Mouse (Mus musculus): ENCODE data around the gene Cntnap2. TPM values are rescaled to one million over a fixed set of nuclear protein-coding genes. Genes with fewer than 3 reads are reported as not detected.
"Not testable (repeated sequence)": the region's sequence is repeated elsewhere in the genome, so short reads cannot be mapped to it uniquely, and the experiment has no call there.

The Cntnap2 gene
- polyA plus RNA-seq, 1 experiment from 2014 or later = 7.8 TPM

DNA sequence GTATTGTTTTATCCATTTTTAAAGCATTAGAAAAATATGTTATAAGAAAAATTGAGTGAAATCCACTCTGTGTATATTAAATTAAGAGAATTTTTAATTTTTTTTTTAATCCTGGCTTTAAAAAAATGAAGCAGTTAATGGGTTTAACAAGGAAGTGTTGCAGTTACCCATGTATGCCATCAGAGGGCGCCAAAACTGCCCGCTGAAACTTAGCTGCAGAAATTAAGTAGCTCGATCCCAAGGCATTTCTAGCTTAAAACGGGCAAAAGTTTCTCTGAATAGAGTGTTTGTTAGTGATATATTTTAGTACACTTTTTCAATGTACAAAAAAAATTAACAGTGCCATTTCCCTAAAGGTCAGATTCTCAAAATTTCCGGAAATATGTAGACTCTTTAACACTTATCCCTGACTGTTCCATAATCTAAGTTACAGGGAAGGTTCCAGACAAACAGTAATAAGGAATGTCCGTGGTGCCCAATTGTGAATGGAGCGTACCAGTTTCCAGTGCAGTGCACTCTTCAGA is 2132.2 kb downstream of the Cntnap2 start:
- WGBS = 24% methylated on average over 7 of the region's 7 CpGs
- no peak overlapping the region for H3K4me3 ChIP-seq

DNA sequence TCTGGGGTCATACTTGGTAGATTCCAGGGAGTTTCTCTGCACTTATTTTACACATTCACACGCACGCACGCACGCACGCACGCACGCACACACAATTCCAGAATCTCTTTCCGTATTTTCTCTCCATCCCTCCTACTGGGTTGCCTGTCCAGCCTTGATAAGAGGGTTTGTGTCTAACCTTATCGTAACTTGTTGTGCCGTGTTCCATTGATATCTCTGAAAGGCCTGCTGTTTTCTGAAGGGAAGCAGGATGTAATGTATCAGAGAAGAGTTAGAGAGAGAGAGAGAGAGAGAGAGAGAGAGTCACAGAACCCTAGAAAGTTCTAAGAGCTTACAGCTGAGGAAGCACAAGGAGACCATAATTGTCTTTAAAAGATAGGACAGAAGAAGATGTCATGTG is 2132.8 kb downstream of the Cntnap2 start:
- no peaks in the 10 kb centered on the region for H3K4me1 ChIP-seq
- no peak for DNase-seq (ENCODE audit: low spot score)
- 0 out of 2 replicates have a peak, but pooled peaks cover 3% of the 10 kb centered on the region for H3K27me3 ChIP-seq (replicated peaks; ENCODE audit: low read depth, poor library complexity, severe bottlenecking)
- WGBS = 87% methylated on average over 10 of the region's 10 CpGs
- H3K36me3 ChIP-seq (replicated peaks) = no peaks in the 10 kb centered on the region
- no peak overlapping the region for H3K27ac ChIP-seq (replicated peaks)
- H3K4me3 ChIP-seq = no peak overlapping the region
- no peaks in the 10 kb centered on the region for H3K9me3 ChIP-seq

More for the DNA sequence above, 2132.2 kb downstream of the Cntnap2 start:
- no peaks in the 10 kb centered on the region for H3K9me3 ChIP-seq
- H3K27me3 ChIP-seq (replicated peaks; ENCODE audit: low read depth, poor library complexity, severe bottlenecking) = 0 out of 2 replicates have a peak, but pooled peaks cover 3% of the 10 kb centered on the region
- H3K27ac ChIP-seq (replicated peaks) = no peak overlapping the region
- no peaks in the 10 kb centered on the region for H3K36me3 ChIP-seq (replicated peaks)
- DNase-seq (ENCODE audit: low spot score) = peak; percentile 34
- no peaks in the 10 kb centered on the region for H3K4me1 ChIP-seq

DNA sequence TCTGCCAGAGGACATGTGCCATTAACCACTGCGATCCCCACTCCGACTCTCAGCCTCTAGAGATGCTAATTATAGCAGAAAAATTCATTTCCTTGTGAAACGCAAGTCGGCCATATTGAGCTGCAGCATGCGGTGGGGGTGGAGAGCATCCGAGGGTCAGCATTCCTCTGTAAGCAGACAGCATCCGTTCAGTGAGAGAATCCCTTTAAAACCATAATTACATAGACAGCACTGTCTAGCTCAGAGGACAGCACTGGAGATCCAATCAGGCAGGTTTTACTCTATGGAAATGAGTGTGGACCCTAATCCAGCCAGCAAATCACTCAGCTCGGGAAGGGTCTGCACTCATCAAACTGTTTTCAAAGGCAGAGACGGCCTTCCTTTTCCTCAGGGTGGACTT is 2133.3 kb downstream of the Cntnap2 start:
- Histone ChIP-seq H3K27ac (replicated peaks) (no peak overlapping the region), H3K9me3 (no peaks in the 10 kb centered on the region), H3K36me3 (replicated peaks) (no peaks in the 10 kb centered on the region), H3K4me3 (no peak overlapping the region), H3K27me3 (replicated peaks; ENCODE audit: low read depth, poor library complexity, severe bottlenecking) (0 out of 2 replicates have a peak, but pooled peaks cover 3% of the 10 kb centered on the region), H3K4me1 (no peaks in the 10 kb centered on the region)
- DNase-seq (ENCODE audit: low spot score) = no peak
- WGBS = 81% methylated on average over 9 of the region's 9 CpGs

DNA sequence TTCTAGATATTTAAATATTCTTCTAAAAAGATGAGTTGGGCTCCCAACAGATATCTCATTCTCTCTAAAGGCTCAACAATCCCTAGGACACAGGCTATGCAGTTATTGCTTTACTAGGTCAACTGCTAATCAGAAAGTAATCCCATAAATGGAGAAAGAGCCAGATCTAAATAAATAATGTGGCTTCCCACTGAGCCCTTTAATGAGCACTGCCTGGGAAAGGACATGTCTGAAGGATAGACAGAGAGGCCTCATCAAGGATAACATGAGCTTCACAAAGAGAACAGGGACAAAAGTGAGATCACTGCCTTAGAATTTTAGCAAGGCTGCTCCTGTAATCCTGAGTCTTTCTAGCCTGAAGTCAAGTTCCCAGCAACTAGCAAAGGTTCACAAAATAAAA is 2138.4 kb downstream of the Cntnap2 start:
- Histone ChIP-seq H3K9me3 (no peaks in the 10 kb centered on the region), H3K27ac (replicated peaks) (no peak overlapping the region), H3K4me1 (no peaks in the 10 kb centered on the region), H3K36me3 (replicated peaks) (no peaks in the 10 kb centered on the region), H3K4me3 (no peak overlapping the region), H3K27me3 (replicated peaks; ENCODE audit: low read depth, poor library complexity, severe bottlenecking) (no peaks in the 10 kb centered on the region)
- DNase-seq (ENCODE audit: low spot score) = no peak

DNA sequence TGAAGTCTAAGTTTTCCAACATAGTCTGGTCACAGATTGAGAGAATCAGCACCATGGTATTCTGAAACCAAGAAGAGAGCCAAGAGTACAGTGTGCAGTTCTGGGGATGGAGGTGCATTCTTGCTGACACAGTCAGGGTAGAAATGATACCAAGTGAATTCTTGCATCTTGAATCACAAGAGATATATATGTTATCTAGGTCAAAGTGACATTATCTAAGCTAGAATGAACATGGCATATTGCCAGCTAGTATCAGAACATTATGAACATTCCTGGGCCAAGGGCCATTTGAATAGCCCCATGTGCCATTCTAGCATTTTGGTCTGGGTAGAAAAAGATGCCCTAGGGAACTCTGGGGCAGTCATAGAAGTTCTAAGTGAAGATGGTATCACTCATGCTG is 2141.5 kb downstream of the Cntnap2 start:
- no peak overlapping the region for H3K4me3 ChIP-seq
- no peak for DNase-seq (ENCODE audit: low spot score)
- H3K36me3 ChIP-seq (replicated peaks) = no peaks in the 10 kb centered on the region
- no peaks in the 10 kb centered on the region for H3K9me3 ChIP-seq
- H3K27me3 ChIP-seq (replicated peaks; ENCODE audit: low read depth, poor library complexity, severe bottlenecking) = no peaks in the 10 kb centered on the region
- no peaks in the 10 kb centered on the region for H3K4me1 ChIP-seq
- H3K27ac ChIP-seq (replicated peaks) = no peak overlapping the region

DNA sequence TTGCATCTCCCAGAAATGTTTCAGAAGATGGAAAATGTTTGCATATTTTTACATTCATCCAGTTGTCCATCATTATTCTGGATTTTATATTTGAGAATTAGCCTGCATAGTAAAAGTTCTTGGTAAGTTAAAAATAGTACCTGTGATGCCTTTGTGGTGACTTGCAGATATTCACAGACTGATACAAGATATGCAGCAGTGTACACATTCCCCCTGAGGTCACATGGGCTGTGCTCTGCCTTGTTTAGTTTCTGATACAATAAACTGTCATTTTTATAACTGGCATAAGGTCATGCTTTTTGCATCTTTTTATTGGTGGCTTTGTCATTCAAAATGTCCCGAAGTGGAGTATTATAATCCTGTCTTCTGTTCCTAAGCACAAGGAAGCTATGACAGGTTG is 2148.9 kb downstream of the Cntnap2 start:
- Histone ChIP-seq H3K4me3 (no peak overlapping the region), H3K36me3 (replicated peaks) (no peaks in the 10 kb centered on the region), H3K9me3 (no peaks in the 10 kb centered on the region), H3K27ac (replicated peaks) (no peak overlapping the region), H3K4me1 (no peaks in the 10 kb centered on the region), H3K27me3 (replicated peaks; ENCODE audit: low read depth, poor library complexity, severe bottlenecking) (no peaks in the 10 kb centered on the region)
- WGBS = 86% methylated on average over 1 of the region's 1 CpGs
- DNase-seq (ENCODE audit: low spot score) = no peak

DNA sequence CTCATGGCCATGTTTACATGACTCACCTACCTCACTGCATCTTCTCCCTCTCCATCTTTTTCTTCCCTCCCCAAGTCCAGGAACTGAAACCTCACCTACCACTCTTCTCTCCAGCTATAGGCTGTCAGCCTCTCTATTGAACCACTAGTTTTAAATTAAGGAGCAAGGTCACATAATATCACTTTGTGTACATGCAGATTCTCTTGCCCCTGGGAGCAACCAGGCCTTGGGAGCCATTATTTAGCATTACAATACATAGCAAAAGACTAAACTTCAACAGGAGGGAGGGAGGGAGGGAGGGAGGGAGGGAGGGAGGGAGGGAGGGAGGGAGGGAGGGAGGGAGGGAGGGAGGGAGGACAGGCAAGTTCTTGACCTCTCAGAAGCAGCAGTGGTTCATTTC is 2155.6 kb downstream of the Cntnap2 start:
- Histone ChIP-seq H3K9me3 (no peaks in the 10 kb centered on the region), H3K27me3 (replicated peaks; ENCODE audit: low read depth, poor library complexity, severe bottlenecking) (no peaks in the 10 kb centered on the region), H3K4me1 (no peaks in the 10 kb centered on the region), H3K27ac (replicated peaks) (no peak overlapping the region), H3K4me3 (no peak overlapping the region), H3K36me3 (replicated peaks) (no peaks in the 10 kb centered on the region)
- no peak for DNase-seq (ENCODE audit: low spot score)

DNA sequence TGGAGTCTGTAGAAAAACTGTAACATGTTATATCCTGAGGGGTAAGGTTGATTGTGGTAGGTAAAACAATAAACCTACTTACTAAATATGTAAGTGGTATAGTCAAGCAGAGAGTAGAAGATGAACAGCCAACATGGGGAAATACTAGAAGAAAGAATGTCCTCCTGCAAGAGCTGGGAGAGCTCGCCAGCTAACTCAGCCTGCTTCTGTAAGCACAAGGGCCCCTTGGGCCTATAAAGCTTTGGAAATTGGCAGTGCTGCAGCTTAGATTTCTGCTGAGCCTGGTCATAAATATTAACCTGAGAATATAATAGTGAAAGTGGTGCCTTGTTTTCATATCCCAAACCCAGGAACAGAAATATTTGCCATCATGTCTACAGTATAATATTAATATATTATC is 2164.4 kb downstream of the Cntnap2 start:
- not testable (repeated sequence) for H3K4me1 ChIP-seq; H3K27ac ChIP-seq (replicated peaks); H3K4me3 ChIP-seq; H3K36me3 ChIP-seq (replicated peaks); H3K27me3 ChIP-seq (replicated peaks; ENCODE audit: low read depth, poor library complexity, severe bottlenecking); H3K9me3 ChIP-seq; DNase-seq (ENCODE audit: low spot score)
- 64% methylated on average over 1 of the region's 1 CpGs for WGBS

DNA sequence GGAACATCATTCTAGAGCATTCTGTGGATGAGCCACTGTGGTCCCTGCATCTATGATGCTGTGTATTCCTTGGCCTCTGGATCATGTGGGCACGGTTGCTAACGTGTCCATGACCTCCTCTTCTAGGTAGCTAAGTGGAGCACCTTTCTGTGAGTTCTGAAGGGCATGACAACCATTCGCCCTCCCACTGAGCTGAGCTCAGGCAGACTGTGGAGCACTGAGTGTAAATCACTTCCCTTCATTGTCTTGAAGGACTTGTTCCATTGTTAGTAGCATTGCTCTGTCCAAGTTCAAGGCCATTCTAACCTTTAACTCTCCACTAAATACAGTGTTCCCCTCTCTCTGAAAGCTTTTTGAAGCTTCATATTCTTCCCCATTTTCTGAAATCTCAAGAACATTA is 2166.2 kb downstream of the Cntnap2 start:
- H3K27me3 ChIP-seq (replicated peaks; ENCODE audit: low read depth, poor library complexity, severe bottlenecking); DNase-seq (ENCODE audit: low spot score); H3K9me3 ChIP-seq; H3K4me3 ChIP-seq; H3K27ac ChIP-seq (replicated peaks); H3K36me3 ChIP-seq (replicated peaks): not testable (repeated sequence)
- WGBS = 78% methylated on average over 3 of the region's 3 CpGs
- peaks cover 14% of the 10 kb centered on the region for H3K4me1 ChIP-seq

DNA sequence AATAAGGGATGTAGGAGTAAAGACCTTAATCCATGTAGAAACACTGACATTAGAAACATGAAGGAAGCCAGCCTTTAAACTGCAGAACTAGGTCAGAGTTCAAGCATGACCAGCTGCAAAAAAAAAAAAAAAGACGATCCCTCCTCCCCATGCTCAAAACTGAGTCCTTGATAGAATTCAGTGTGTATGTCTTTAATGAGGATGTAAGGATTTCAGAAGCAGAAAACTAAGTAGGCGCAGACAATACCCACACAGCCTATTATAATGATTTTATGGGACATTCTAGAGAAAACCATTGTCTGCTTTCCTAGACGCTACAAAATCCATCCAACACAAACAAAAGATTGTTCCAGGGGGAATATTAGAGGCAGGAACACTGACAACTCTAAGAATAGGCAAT is 2168.4 kb downstream of the Cntnap2 start:
- no peak overlapping the region for H3K27ac ChIP-seq (replicated peaks)
- H3K36me3 ChIP-seq (replicated peaks) = no peaks in the 10 kb centered on the region
- no peaks in the 10 kb centered on the region for H3K27me3 ChIP-seq (replicated peaks; ENCODE audit: low read depth, poor library complexity, severe bottlenecking)
- no peak overlapping the region for H3K4me3 ChIP-seq
- WGBS = 48% methylated on average over 3 of the region's 3 CpGs
- peaks cover 14% of the 10 kb centered on the region for H3K4me1 ChIP-seq
- DNase-seq (ENCODE audit: low spot score) = no peak
- no peaks in the 10 kb centered on the region for H3K9me3 ChIP-seq

DNA sequence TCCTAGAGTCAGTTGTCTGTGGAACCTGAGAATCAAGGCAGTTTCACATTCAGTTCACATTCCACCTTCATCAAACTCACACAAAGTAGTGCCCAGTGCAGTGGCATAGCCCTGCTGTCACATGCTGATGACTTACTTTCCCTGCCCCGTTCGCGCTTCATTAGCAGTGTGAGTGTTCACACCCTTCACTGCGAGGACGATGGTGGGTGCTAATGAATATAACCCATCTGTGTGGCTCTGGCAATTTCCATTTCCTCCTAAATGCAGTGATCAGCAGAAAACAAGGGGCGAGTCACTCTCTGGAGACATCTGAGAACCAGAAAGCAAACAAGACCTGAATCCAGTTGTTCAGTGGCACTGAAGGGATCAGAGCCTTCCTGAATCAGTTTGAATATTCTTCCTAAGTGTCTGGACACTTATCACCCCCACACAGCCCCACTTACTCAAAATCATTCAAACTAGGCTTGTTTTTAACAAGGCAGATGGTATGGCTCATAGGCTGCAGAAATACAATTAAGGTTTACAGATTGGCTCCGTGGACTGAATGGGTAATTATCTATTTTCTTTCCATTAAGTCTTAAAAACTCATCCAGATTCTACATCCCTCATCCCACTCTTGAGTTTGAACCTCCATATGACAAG is 2169.6 kb downstream of the Cntnap2 start:
- DNase-seq (ENCODE audit: low spot score) = no peak
- Histone ChIP-seq H3K27ac (replicated peaks) (no peak overlapping the region), H3K4me1 (peaks cover 14% of the 10 kb centered on the region), H3K27me3 (replicated peaks; ENCODE audit: low read depth, poor library complexity, severe bottlenecking) (no peaks in the 10 kb centered on the region), H3K4me3 (no peak overlapping the region), H3K9me3 (no peaks in the 10 kb centered on the region), H3K36me3 (replicated peaks) (no peaks in the 10 kb centered on the region)
- 72% methylated on average over 7 of the region's 7 CpGs for WGBS

DNA sequence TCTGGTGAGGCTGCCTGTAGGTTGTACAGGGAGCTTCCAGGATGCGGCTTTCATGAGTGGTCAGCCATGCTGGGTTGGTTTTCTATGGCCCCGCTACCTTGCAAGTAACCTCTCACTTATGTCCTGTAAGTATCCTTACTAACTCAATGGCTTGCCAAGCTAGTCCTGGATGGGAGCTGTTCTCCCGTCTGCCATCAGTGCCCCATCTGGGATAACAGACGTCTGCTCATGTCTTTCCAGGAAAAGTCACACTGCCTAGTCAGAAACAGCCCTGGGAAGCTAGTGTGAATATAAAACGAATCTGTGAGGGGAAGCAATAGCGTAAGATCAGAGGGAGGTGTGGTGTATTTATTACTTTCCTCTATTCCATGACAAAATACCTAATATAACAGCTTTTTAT is 2172.4 kb downstream of the Cntnap2 start:
- no peak for DNase-seq (ENCODE audit: low spot score)
- no peak overlapping the region for H3K4me3 ChIP-seq
- H3K4me1 ChIP-seq = peaks cover 5% of the 10 kb centered on the region
- WGBS = 78% methylated on average over 6 of the region's 6 CpGs
- no peaks in the 10 kb centered on the region for H3K27me3 ChIP-seq (replicated peaks; ENCODE audit: low read depth, poor library complexity, severe bottlenecking)
- no peaks in the 10 kb centered on the region for H3K36me3 ChIP-seq (replicated peaks)
- H3K9me3 ChIP-seq = no peaks in the 10 kb centered on the region
- H3K27ac ChIP-seq (replicated peaks) = no peak overlapping the region

DNA sequence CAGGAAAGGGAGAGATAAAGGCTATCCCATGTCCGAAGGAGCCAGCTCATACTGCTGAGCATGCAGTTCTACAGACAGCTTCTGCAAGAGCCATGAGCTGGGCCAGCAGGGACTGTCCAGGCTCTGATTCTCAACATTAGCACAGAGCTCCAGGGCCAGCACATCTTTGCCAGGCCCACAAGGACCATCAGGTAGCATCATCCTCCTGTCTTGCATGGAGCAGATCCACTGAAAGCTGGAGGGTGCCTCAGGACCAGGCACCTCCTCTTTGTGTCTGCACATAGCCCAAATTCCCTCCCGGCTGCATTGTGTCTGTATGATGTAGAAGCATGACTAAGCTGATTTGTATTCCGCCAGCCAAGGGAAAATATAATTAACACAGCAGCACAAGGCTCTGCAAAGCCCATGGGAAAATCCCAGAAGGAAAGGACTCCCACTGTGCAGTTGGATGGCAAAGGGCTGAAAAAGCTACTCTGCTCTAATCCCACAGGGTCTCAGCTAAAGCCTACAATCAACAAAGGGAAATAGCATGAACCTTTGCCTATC is 2180.3 kb downstream of the Cntnap2 start:
- H3K4me3 ChIP-seq = no peak overlapping the region

More for the DNA sequence above, 2180.3 kb downstream of the Cntnap2 start:
- Histone ChIP-seq H3K27ac (replicated peaks) (peak overlapping the region; percentile 70), H3K36me3 (replicated peaks) (no peaks in the 10 kb centered on the region), H3K9me3 (no peaks in the 10 kb centered on the region), H3K4me1 (peaks cover 25% of the 10 kb centered on the region), H3K27me3 (replicated peaks; ENCODE audit: low read depth, poor library complexity, severe bottlenecking) (no peaks in the 10 kb centered on the region)
- 26% methylated on average over 3 of the region's 3 CpGs for WGBS
- DNase-seq (ENCODE audit: low spot score) = peak; percentile 35
